Mouse (Mus musculus) heart, adult 18-20 months (tissue): ENCODE measurements around the gene Btbd16. TPM values are rescaled to one million over a fixed set of nuclear protein-coding genes. Genes with fewer than 3 reads are reported as not detected.
A peak's percentile ranks its signal among the peaks of the same experiment; 100 is the strongest.

Experiments used
- DNase-seq, 2 experiments: peaks; one replicate each; pipeline ENCODE4 v3.0.0; 2021 to 2022; ENCODE audit warnings: mixed read lengths in 1 of 2
- total RNA-seq, 2 experiments: library from RNA; stranded (reverse); gene quantifications; 2 replicates each; pipeline ENCODE4 v1.2.3; 2021

Btbd16 gene
- total RNA-seq, 2 experiments from 2014 or later, result 0.36 TPM; not detected in 1

DNA sequence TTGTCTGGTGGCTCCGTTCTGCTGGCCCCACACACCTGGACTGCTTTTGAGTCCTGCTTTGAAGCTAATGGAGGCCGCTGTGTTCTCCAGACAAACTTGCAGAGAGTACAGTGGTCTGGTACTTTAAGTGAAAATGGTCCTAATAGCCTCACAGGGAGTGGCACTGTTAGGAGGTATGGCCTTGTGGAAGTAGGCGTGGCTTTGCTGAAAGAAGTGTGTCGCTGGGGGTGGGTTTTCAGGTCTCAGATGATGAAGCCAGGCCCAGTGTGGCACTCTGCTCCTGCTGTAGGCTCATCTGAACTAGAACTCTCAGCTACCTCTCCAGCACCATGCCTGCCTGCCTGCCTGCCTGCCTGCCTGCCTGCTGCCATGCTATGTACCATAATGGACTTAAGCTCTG, 5.7 kb upstream of the Btbd16 start:
- DNase-seq, result no peak

DNA sequence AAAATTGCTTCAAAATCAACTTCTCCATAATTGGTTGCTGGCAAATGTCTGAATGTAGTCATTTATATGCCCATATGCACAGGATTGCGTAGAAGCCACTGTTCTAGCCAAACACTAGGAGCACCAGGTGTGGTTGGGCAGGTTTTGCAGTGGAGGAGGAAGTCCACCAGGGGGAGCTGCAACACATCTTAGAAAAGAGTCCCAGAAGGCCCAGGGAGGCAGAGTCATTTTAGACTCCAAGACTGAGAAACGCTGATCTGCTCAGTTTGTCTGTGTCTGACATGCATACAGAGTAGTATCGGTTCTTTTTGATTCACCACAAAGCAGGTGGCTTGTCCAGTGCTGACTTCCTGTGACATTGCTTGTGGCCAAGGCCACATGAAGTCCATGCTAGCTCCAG, 3.2 kb upstream of the Btbd16 start:
- DNase-seq, result peak; percentile 65 to 87

DNA sequence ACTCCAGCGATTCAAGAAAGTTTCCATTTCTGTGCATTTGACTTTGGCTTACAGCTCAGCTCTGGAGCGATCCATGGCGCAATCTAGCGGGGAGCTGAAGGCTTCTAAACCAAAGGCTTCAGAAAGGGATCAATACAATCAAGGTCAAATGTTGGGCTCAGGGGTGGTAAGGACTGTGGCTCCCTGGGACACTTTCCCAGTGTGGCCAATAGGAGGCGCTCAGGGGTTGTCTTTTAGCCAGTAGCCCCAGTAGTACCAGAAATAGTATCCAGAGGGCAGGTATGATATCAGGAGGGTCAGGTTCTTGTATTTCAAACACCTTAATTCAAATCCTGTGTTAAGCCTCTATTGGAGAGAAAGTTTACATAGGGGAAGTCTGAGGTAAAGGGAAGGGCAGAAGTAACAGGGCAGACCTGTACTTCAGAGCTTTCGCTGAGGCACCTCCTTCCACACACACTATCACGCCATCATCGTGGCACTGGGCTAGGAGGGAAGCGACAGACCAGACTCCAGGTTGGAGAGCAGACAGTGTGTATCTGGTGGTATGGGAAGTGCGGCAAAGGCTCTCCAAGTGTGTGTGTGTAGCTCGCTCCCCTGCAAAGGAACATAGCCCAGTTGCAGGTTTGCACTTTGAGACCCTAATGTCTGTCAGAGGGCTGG, 568 bp upstream of the Btbd16 start:
- DNase-seq, result peak in 1 of 2 experiments; percentile 53

DNA sequence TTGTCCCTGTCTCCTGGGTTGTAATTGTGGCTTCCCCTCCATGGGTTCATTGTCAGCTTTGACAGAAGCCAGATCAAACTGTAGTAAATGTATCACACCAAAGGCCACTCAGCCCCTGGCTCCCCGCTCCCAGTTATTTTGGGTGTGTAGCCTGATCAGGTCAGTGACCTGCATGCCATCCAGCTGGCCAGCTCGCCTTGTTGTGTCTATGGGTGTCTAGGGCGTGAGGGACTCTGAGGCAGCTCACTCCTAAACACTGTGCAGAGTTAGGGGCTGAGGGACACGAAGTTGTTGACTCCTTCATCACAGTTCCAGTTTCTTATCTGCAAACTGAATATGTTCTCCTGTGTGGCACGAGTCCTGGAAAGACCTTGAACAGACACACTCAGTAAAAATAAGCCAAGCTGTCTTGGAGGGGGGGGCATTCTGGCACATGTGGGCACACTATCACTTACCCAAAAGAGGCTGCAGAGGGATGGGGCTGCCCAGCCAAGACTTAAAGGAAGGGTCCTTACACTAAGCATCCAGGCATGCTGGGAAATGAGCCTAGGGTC, 7.1 kb downstream of the Btbd16 start:
- DNase-seq, result peak; percentile 56 to 65

DNA sequence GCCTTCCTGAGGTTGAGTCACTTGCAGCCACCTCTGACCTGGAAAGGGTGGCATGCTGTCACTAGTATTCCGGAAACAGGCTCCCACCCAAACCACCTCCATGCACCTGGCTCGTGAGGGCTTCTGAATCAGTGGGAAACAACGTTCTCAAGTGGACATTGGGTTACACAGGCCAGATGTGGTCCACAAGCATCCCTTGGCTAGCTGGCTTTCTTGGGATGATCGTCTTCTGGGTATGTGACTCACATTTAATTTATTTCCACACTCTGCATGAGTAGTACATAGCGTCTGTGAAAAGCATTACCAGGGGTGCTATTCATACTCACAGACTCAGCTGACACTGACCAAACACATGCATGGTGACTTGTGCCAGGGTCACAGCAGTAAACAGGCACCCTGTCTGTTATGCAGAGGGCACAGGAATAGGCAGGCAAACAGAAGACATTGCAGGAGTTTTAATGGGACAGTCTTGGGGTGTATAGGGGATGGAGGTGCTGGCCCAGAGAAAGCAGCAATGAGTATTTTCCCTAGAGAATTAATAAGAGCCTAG, 8.7 kb downstream of the Btbd16 start:
- DNase-seq, result peak in 1 of 2 experiments; percentile 33

DNA sequence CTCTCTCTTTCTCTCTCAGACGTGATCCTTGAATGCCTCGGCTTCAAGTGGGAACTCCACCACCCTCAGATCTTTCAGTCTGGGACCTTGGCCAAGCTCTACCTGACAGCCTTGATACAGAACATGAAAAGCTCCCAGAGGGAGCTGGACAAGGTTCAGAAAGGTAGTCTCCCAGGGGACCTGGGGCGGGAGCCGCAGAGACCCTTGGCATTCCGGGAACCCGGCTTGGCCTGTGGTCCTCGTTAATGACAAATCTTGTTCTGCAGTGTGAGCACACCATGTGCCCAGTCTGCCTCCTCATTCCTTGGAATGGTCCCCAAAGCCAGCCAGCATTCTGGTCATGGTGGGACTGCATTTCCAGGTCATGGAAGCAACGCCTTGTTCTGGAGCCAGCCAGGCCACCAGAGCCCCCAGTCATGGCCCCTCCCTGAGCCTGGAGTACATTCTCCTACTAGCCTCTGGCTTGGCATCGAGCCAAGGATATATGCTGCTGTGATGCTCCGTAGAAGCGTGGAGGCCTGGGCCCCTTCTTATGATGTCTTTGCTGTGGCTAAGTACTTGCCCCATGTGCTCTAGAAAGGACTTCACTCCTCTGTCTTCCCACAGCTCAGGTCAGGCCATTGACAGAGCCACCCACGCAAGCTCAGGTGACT, 12.2 kb downstream of the Btbd16 start:
- DNase-seq, result no peak

DNA sequence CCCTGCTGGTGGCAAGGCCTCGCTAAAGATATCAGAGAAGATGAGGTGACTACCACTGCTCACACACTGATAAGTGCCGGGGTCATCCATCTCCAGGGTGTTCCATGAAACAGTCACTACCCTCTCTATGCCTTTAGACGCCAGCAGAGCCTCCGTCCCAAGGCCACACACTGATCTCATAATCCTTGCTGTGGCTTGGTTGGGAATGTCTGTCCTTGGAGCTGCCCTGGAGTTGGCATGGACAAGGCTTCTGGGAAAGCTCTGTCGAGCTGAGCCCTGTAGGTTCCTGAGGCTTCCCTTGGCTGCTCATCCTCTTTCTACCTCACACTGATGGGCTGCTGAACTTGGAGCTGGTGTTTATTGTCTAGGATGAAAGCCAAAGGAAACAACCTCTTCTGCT, 12.8 kb downstream of the Btbd16 start:
- DNase-seq, result peak in 1 of 2 experiments; percentile 49

DNA sequence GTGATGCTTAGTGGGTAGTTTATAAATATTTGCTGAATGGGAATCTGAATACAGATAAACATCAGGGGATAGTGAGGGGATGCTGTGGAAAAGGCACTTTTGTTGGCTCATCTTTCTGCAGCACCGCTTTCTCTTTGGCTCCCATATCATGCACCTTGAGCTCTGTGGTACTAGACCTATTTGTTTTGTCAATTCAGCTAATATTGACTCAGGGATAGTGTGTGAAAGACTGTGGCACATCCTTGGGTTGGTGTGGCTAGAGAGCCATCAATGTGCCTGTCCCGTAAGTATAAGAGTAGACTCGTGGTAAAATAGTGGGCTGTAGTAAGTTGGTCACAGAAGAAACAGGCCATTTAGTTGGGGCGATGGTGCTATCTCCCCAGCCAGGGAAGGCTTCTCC, 13.7 kb downstream of the Btbd16 start:
- no peak for DNase-seq

DNA sequence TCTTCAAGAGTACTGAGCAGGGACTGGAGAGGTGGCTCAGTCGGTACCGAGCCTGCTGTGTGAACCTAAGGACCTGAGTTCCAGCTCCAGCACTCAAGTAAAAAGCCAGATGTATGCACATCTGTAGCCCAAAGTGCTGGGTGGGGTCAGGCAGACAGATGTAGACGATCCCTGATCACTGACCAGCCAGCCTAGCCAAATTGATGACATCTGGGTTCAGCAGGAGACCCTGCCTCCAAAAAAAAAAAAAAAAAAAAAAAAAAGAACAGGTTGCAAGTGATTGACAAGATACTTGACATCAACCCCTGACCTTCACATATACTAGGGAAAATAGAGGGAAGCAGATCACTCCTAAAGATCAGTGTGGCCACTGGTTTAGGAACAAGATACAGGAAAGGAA, 15.1 kb downstream of the Btbd16 start:
- DNase-seq, result no peak

DNA sequence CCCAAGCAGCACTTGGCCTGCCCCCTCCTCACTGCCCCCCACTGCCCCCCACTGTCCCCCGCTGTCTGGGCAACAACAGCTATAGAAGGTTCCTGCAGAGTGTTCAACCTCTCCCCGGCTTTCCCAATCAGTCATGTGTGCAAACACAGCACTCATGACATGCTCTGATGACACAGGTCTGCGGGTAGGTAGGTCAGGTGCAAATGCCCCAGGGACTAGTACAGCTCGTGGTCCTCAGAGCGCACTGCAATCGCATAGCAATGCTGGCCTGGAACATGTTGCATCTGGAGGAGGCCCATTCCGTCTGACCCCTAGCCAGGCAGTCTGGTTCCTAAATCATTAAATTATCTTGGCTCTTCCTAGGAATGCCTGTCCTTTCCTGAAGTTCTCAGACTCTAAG, 15.6 kb downstream of the Btbd16 start:
- DNase-seq, result no peak

DNA sequence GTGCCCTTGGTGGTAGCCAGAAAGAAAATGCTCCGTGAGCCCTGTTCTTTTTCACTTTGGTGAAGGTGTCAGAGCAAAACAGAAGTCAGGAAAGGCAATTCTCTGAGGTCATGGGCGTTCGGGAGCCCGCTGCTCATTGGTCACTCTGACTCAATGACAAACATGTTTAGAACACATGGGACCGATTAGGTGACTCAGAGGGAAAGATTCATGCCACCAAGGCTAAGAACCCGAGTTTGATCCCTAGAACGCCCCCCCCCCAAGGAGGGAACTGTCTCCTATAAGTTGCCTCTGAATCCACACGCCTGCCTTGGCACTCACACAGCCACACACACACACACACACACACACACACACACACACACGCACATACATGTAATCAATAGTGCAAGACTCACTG, 19.8 kb downstream of the Btbd16 start:
- DNase-seq, result no peak

DNA sequence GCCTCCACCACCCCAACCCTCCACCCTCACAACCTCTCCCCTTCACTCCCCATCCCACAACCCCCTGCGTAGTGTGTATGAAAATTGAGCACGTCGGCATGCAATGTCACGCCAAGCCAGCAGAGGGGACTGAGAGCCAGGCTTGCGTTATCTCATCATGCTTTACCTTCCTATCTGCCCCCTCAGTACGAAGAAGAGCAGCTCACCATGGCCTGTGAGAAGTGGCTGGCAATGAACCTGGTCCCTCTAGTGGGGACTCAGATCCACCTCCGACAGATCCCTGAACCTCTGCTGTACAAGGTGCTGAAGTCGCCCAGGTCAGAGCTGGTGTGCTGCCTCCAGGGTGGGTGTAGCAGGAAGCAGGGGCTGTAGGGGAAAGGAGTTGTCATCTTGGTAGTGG, 22.9 kb downstream of the Btbd16 start:
- no peak for DNase-seq

DNA sequence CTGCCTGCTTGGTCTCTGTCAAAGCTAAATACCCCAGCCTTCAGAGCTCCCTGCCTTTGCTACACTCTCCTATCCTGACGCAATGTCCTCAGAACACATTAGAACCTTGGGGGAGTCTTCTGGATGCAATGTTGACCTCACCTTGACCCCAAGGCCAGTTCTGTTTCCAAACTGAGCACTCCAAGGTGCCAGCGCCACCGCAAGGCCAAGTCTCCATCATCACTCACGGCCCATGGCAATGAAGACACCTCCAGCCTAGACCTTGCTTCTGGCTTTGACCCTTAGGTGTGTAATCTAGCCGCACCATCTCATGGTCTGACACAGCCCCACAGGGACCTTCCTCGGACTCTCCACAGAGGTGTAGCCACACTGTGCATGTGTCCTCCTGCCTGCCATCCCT, 23.7 kb downstream of the Btbd16 start:
- no peak for DNase-seq

DNA sequence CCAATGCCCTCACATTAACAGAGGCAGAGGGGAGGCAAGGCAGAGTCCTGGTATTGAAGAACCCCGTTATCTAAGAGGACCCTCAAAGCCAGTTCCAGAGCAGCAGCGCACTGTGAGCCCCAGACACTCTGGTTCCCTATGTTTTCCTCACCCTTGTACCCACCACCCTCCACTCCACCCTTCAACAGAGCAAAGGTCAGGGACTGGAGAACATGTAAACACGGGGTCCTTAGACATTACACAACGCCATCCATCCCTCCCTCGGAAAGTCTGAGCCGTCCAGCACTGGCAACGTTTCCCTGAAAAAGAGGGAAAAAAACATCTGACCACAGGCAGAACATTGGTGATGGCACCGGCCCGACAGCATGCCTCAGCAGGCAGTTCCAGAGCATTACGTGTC, 25.5 kb downstream of the Btbd16 start:
- DNase-seq, result no peak

DNA sequence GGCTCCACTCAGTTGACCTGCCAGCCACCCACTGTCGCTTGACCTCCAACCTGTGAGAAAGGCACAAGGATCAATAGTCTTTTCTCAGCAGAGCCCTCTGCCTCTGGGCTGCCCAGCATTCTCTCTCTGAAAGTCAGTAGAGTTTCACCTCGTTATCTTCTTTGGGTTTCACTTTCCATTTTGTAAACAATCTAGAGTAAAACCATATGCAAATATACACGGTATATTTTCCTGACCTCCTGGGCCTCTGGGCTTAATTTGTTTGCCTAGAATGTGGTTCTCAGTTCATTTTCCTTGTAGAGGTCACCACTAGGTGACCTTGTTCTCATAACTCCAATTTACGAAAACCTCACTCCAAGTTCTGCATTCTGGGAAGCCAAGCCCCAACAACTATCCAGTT, 26.8 kb downstream of the Btbd16 start:
- no peak for DNase-seq

DNA sequence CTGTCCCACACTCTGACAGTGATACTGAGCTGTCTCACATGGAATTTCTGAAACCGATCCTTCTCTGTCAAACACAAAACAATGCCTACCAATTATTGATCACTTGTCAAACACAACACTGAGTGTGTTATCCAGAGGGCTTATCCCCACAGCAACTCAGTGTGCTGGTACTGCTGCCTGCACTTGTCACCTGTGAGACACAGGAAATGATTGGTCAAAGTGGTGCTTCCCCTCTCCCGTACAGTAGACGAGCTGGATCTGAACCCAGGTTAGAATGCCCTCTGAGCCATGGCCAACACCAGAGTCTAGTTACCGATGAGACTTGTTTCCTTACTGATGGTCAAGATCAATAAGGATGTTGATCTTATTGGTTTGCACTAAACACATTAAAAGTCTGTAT, 27.9 kb downstream of the Btbd16 start:
- DNase-seq, result no peak

DNA sequence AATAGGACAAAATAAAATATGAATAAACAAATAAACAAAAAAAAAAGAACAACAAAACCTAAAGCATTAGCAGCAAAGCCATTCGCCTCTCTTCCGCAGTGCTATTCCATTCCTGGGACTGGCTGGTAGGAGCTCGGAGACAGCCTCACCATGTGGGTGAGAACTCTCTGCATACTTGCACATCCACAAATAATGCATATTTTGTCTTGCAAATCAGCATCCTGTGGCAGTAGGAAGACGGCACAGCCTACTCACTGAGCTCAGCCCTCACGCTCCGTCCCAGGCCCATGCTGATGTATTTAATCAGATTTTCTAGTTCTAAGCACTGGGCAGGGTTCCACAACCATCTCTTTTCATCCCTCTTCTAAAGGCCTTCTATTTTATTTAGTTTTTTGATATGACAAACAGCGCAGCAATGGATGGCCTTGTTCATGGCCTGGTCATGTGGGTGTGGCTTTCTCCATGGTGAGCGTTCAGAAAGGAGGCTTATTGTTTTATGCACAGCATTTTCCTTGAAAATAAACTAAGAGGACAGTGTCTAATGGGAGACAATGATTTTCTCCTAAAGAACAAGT, 29.5 kb downstream of the Btbd16 start:
- DNase-seq, result no peak

DNA sequence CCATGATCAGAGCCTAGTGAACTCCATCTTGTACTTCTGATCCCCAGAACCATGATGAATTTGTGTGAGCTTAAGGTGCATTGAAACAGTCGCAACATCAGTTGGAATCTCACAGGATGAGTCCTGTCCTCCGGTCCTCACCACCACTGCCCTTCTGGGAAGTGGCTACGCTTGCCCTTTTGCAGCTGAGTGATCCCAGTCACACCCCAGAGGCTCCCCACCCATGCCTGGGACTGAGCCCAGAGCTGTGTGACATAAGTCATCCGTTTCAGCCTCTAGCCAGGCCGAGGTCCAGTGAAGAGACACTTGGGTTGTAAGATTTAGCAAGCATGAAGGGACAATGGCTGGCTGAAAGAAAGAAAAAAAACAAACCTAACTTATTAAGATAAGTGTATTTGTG, 31.1 kb downstream of the Btbd16 start:
- DNase-seq, result peak in 1 of 2 experiments; percentile 20

DNA sequence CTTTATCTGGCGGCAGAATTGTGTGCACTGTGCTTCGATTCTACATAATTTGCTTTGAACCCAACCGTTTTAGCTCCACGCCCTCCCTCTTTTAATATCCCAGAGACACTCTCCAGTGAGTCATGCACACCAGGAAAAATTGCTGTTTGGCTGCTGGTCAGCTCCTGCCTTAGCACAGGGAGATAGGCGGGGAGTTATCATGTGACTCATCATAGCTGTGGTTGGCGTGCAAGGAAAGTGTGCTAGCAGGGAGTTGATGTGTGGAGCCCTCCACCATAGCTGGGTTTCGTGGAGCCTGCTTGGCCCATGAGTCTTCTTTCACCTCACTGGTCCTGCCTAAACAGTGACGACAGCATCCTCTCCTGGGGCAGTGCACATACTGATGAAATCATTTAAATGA, 33.9 kb downstream of the Btbd16 start:
- peak; percentile 54 to 65 for DNase-seq

DNA sequence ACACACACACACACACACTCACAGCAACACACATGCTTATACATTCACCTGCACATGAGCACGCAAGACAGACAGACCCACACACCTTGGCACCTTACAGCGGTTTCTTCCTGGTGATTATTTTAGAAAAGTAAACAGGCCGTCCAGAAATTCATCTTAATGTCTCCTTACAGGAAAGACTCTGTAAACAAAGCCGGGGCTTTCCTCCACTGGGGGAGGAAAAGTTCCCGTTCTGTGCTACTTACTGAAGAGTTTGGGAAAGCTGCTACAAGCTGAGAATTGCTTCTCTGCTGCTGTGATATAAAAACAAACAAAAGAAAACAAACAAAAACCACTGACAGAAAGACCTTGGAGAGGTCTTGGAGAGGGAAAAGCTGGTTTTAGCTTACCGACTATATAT, 34.8 kb downstream of the Btbd16 start:
- DNase-seq, result no peak

DNA sequence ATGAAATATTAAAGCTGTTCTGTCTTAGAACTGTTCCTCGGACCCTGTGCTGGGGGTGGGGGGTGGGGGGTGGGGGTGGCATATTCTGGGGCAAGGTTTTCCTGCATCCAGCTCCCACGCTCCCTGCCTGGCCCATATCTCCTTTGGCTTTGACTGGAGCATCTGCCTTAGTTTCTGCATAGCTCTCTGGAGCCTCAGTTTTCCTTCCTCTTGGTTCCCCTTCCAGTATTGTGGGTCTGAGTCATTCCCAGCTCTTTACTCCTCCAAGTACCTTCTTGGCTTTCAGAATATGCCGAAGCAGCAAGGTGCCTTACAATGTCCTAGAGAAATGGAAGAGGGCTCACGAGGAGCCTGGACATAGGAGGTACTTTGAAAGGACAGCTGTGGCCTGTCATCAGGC, 36.4 kb downstream of the Btbd16 start:
- DNase-seq, result no peak

DNA sequence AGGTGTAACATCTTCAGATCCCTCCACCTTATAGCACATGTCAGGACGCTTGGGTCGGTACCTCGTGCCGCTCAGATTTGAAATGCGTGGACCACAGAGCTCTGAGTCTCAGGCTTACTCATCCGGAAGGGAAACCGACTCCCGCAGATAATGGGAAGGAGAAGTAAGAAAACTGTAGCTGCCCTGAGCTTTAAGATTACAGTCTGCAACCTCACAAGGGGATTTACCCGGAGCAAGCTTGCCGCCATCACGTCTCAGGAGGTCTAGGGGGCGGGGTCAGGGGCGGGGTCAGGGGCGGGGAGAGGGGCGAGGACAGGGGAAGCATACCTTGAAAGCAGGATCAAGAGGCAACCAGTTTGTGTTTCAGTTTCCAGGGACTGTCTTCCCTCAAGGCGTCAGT, 38.5 kb downstream of the Btbd16 start:
- no peak for DNase-seq

DNA sequence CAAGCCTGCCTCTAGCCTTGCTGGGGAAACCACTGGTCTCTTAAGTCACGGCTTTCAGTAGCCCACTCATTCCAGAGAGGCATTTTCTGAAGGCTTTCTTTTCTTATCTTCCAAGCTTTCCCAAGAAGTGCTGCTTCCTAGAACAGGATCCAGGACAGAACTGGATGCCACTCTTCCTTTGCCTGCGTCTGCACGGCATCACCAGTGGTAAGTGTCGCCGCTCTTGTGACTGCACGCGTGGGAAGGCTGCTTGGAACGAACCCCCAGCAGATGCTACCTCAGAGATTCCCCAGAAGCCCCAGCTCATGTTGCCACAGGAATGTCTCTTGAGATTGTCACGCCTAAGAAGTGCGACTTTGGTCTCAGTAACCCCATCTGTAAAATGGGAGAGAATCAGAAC, 41.7 kb downstream of the Btbd16 start:
- no peak for DNase-seq
